Mouse (Mus musculus) liver, embryonic 12.5 days (tissue): ENCODE measurements around the gene Rad51ap1. TPM values are rescaled to one million over a fixed set of nuclear protein-coding genes. Genes with fewer than 3 reads are reported as not detected.

Experiments
- ATAC-seq: fragments of 200-750 bp; cut with Nextera tagmentation; 2 replicates; pipeline ENCODE4 v1.8.0; 2017; ENCODE audit warnings: moderate number of reproducible peaks, mild to moderate bottlenecking, moderate library complexity
- H3K27ac ChIP-seq: fragments of 300-500 bp; sonication (generic); 2 replicates; pipeline ENCODE4 v1.5.1; 2016; ENCODE audit warnings: mild to moderate bottlenecking
- H3K27me3 ChIP-seq: fragments of 300-500 bp; sonication (generic); replicated peaks from 2 replicates; pipeline ENCODE4 v1.6.1; 2016; ENCODE audit warnings: mild to moderate bottlenecking, moderate library complexity
- H3K36me3 ChIP-seq: fragments of 300-500 bp; sonication (generic); 2 replicates; pipeline ENCODE4 v1.6.1; 2016; ENCODE audit warnings: mild to moderate bottlenecking, moderate library complexity
- H3K4me1 ChIP-seq: fragments of 300-500 bp; sonication (generic); 2 replicates; pipeline ENCODE4 v1.6.1; 2016
- H3K4me2 ChIP-seq: fragments of 300-500 bp; sonication (generic); 2 replicates; pipeline ENCODE4 v1.6.1; 2016; ENCODE audit warnings: mild to moderate bottlenecking, moderate library complexity
- H3K4me3 ChIP-seq: fragments of 300-500 bp; sonication (generic); 2 replicates; pipeline ENCODE4 v1.5.1; 2016; ENCODE audit warnings: mild to moderate bottlenecking, moderate library complexity
- H3K9ac ChIP-seq: fragments of 300-500 bp; sonication (generic); 2 replicates; pipeline ENCODE4 v1.6.1; 2016; ENCODE audit warnings: mild to moderate bottlenecking, moderate library complexity
- H3K9me3 ChIP-seq: fragments of 300-500 bp; sonication (generic); replicated peaks from 2 replicates; pipeline ENCODE4 v1.6.1; 2016; ENCODE audit warnings: mild to moderate bottlenecking, moderate library complexity
- WGBS: fragments of 180-500 bp; shearing (Covaris S2); methylation state at CpG from one replicate; pipeline ENCODE4 v1.1.7; 2016; ENCODE audit not compliant: insufficient replicate concordance; 5-methylcytosine and 5-hydroxymethylcytosine counted together
- polyA plus RNA-seq: library from polyadenylated mRNA; unstranded; fragments of >200 nt; fragmentation: Nextera tagmentation; extraction: Ambion mirVana; gene quantifications from 2 replicates; pipeline ENCODE4 v1.2.1, GENCODE M21; 2016

The Rad51ap1 gene
- polyA plus RNA-seq: 63.3 and 67.5 TPM in 2 replicates

- under 1% methylated on average over 33 of the region's 33 CpGs for WGBS
- ATAC-seq: peak; percentile 98
- Histone ChIP-seq H3K36me3 (peaks cover 38% of the 10 kb centered on the region), H3K4me3 (peak within 1 kb of the TSS; percentile 76), H3K9me3 (no peaks in the 10 kb centered on the region), H3K4me2 (peak within 1 kb of the TSS; percentile 83), H3K27ac (peak within 1 kb of the TSS; percentile 85), H3K9ac (peak within 1 kb of the TSS; percentile 88), H3K4me1 (peaks cover 36% of the 10 kb centered on the region), H3K27me3 (no peaks in the 10 kb centered on the region)
Observed at GRCm38 (mm10) chr6:126939487-126940171, at the start of gene Rad51ap1, which contains the start of gene D6Wsu163e. Gene Rad51ap1 (minus strand): TSS chr6:126939587. Gene D6Wsu163e (plus strand): TSS chr6:126939962.

GRCm38 (mm10) chr6:126981539-126982234, 42.3 kb upstream of the Rad51ap1 start:
- WGBS: 18% methylated on average over 5 of the region's 5 CpGs

GRCm38 (mm10) chr6:126966241-126967026, 27.0 kb upstream of the Rad51ap1 start:
- H3K4me3 ChIP-seq: no peak overlapping the region
- no peak overlapping the region for H3K9ac ChIP-seq
- H3K9me3 ChIP-seq: no peaks in the 10 kb centered on the region
- peaks cover 51% of the 10 kb centered on the region for H3K36me3 ChIP-seq
- 0 out of 2 replicates have a peak, but pooled peaks cover 2% of the 10 kb centered on the region for H3K4me1 ChIP-seq
- ATAC-seq: no peak
- WGBS: 71% methylated on average over 14 of the region's 14 CpGs
- H3K27me3 ChIP-seq: no peaks in the 10 kb centered on the region
- no peak overlapping the region for H3K27ac ChIP-seq
- no peak overlapping the region for H3K4me2 ChIP-seq

More at GRCm38 (mm10) chr6:126981539-126982234, 42.3 kb upstream of the Rad51ap1 start:
- ATAC-seq: 0 out of 2 replicates have a peak, but pooled peaks have one; percentile 35
- Histone ChIP-seq H3K4me2 (no peak overlapping the region), H3K9ac (no peak overlapping the region), H3K4me3 (no peak overlapping the region), H3K4me1 (no peaks in the 10 kb centered on the region), H3K9me3 (no peaks in the 10 kb centered on the region), H3K27ac (no peak overlapping the region), H3K36me3 (peaks cover 15% of the 10 kb centered on the region; the same call in 1 of the 2 replicates), H3K27me3 (no peaks in the 10 kb centered on the region)

GRCm38 (mm10) chr6:126963426-126963825, 24.0 kb upstream of the Rad51ap1 start:
- H3K9me3 ChIP-seq: no peaks in the 10 kb centered on the region
- 77% methylated on average over 9 of the region's 9 CpGs for WGBS
- H3K9ac ChIP-seq: no peak overlapping the region
- no peak overlapping the region for H3K4me3 ChIP-seq
- H3K4me2 ChIP-seq: no peak overlapping the region
- no peak overlapping the region for H3K27ac ChIP-seq
- 0 out of 2 replicates have a peak, but pooled peaks cover 3% of the 10 kb centered on the region for H3K4me1 ChIP-seq
- H3K36me3 ChIP-seq: peaks cover 41% of the 10 kb centered on the region
- ATAC-seq: no peak
- no peaks in the 10 kb centered on the region for H3K27me3 ChIP-seq

GRCm38 (mm10) chr6:126962709-126963108, 23.3 kb upstream of the Rad51ap1 start:
- 30% methylated on average over 5 of the region's 5 CpGs for WGBS
- no peaks in the 10 kb centered on the region for H3K9me3 ChIP-seq

GRCm38 (mm10) chr6:126961371-126962018, 22.1 kb upstream of the Rad51ap1 start:
- Histone ChIP-seq H3K27me3 (no peaks in the 10 kb centered on the region), H3K4me2 (no peak overlapping the region), H3K4me3 (no peak overlapping the region), H3K9ac (no peak overlapping the region), H3K4me1 (0 out of 2 replicates have a peak, but pooled peaks cover 3% of the 10 kb centered on the region), H3K9me3 (no peaks in the 10 kb centered on the region), H3K36me3 (peaks cover 48% of the 10 kb centered on the region), H3K27ac (no peak overlapping the region)
- WGBS: 87% methylated on average over 8 of the region's 8 CpGs
- ATAC-seq: no peak

More at GRCm38 (mm10) chr6:126962709-126963108, 23.3 kb upstream of the Rad51ap1 start:
- Histone ChIP-seq H3K4me2 (no peak overlapping the region), H3K4me1 (0 out of 2 replicates have a peak, but pooled peaks cover 3% of the 10 kb centered on the region), H3K27ac (no peak overlapping the region), H3K4me3 (no peak overlapping the region), H3K9ac (no peak overlapping the region), H3K36me3 (peaks cover 43% of the 10 kb centered on the region), H3K27me3 (no peaks in the 10 kb centered on the region)
- no peak for ATAC-seq

GRCm38 (mm10) chr6:126955734-126956133, 16.3 kb upstream of the Rad51ap1 start:
- H3K27me3 ChIP-seq: no peaks in the 10 kb centered on the region
- no peak for ATAC-seq
- WGBS: 8% methylated on average over 10 of the region's 10 CpGs

GRCm38 (mm10) chr6:126948336-126948735, 8.9 kb upstream of the Rad51ap1 start:
- peaks cover 77% of the 10 kb centered on the region for H3K36me3 ChIP-seq
- H3K9me3 ChIP-seq: no peaks in the 10 kb centered on the region
- no peak overlapping the region for H3K4me2 ChIP-seq
- no peak overlapping the region for H3K4me3 ChIP-seq
- no peaks in the 10 kb centered on the region for H3K4me1 ChIP-seq
- no peak for ATAC-seq
- 88% methylated on average over 4 of the region's 4 CpGs for WGBS
- H3K27ac ChIP-seq: no peak overlapping the region
- no peaks in the 10 kb centered on the region for H3K27me3 ChIP-seq
- H3K9ac ChIP-seq: no peak overlapping the region

More at GRCm38 (mm10) chr6:126955734-126956133, 16.3 kb upstream of the Rad51ap1 start:
- no peak overlapping the region for H3K4me2 ChIP-seq
- H3K9ac ChIP-seq: no peak overlapping the region
- no peak overlapping the region for H3K27ac ChIP-seq
- no peaks in the 10 kb centered on the region for H3K4me1 ChIP-seq
- no peaks in the 10 kb centered on the region for H3K9me3 ChIP-seq
- H3K36me3 ChIP-seq: peaks cover 57% of the 10 kb centered on the region
- no peak overlapping the region for H3K4me3 ChIP-seq

GRCm38 (mm10) chr6:126940451-126940850, 1.1 kb upstream of the Rad51ap1 start:
- H3K36me3 ChIP-seq: peaks cover 41% of the 10 kb centered on the region
- H3K4me1 ChIP-seq: peaks cover 36% of the 10 kb centered on the region
- WGBS: 1% methylated on average over 5 of the region's 5 CpGs
- ATAC-seq: no peak
- H3K9me3 ChIP-seq: no peaks in the 10 kb centered on the region
- peak overlapping the region; percentile 83 for H3K4me2 ChIP-seq
- no peaks in the 10 kb centered on the region for H3K27me3 ChIP-seq
- H3K9ac ChIP-seq: peak overlapping the region; percentile 67
- peak overlapping the region; percentile 74 for H3K27ac ChIP-seq
- H3K4me3 ChIP-seq: peak overlapping the region; percentile 76

- peak; percentile 61; the same call in 1 of the 2 replicates for ATAC-seq
- Histone ChIP-seq H3K4me2 (peak overlapping the region; percentile 83), H3K4me3 (peak overlapping the region; percentile 76), H3K27ac (peak overlapping the region; percentile 85), H3K9ac (peak overlapping the region; percentile 88), H3K36me3 (peaks cover 39% of the 10 kb centered on the region), H3K27me3 (no peaks in the 10 kb centered on the region), H3K4me1 (peaks cover 36% of the 10 kb centered on the region), H3K9me3 (no peaks in the 10 kb centered on the region)
- WGBS: 2% methylated on average over 31 of the region's 31 CpGs
Observed at GRCm38 (mm10) chr6:126938853-126939486, 417 bp downstream of the Rad51ap1 start.

- Histone ChIP-seq H3K27ac (no peak overlapping the region), H3K27me3 (no peaks in the 10 kb centered on the region), H3K4me3 (peak overlapping the region; percentile 76), H3K4me2 (peak overlapping the region; percentile 83), H3K9ac (peak overlapping the region; percentile 88), H3K36me3 (peaks cover 40% of the 10 kb centered on the region), H3K4me1 (peaks cover 36% of the 10 kb centered on the region), H3K9me3 (no peaks in the 10 kb centered on the region)
- WGBS: 48% methylated on average over 2 of the region's 2 CpGs
- ATAC-seq: no peak
Observed at GRCm38 (mm10) chr6:126938047-126938446, 1.3 kb downstream of the Rad51ap1 start.
